Comparison of ENCODE assay signal across 18 mouse cellular contexts in the genomic region with DNA sequence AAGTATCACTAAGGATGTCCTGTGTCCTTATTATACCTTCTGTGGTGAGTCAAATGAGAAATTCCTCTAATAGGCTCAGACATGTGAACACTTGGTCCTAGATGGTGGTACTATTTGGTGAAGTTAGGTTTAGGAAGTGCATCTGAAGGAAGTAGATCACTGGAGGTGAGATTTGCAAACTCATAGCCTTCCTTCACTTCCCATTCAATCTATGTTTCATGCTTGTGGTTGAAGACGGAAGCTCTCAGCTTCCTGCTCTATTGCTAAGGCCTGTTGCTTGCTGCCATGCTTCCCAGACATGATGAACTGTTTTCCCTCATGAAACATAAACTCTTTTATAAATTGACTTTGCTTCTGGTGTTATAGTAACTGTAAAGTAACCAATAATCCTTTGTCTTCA.
"Had no signal": no experiment of that assay in that cellular context is flagged by ENCODE, and none has a peak within 500 bp of the region (broad histone marks: within the 10 kb centered on the region; RNA-seq: fewer than 3 reads in every experiment).

No protein-coding gene starts in this region.

- H3K4me3 ChIP-seq: kidney, embryonic 15.5 days; left cerebral cortex, adult 2 months; liver, embryonic 13.5 days had no signal

- H3K4me2 ChIP-seq: kidney, embryonic 15.5 days; liver, embryonic 13.5 days; midbrain, embryonic 11.5 days had no signal

- DNase-seq: kidney, adult 8-10 months; kidney, postnatal 10 days; kidney, postnatal 36 days; layer of hippocampus, postnatal 36 days; liver, embryonic 13.5 days; lung, adult 2 months; lung, postnatal 14 days; lung, postnatal 4 days; midbrain, embryonic 14.5 days; right cerebral cortex, adult 18-20 months; right cerebral cortex, postnatal 14 days; right cerebral cortex, postnatal 4 days; thymus, adult 2 months; thymus, postnatal 14 days had no signal

- H3K27ac ChIP-seq: kidney, embryonic 15.5 days; left cerebral cortex, adult 2 months; liver, embryonic 13.5 days; stomach, postnatal 0 days had no signal

- H3K9me3 ChIP-seq: kidney, embryonic 15.5 days; liver, embryonic 13.5 days had no signal

- H3K27me3 ChIP-seq: kidney, embryonic 15.5 days; liver, embryonic 13.5 days had no signal

- H3K9ac ChIP-seq: kidney, embryonic 15.5 days; liver, embryonic 13.5 days had no signal

- H3K4me1 ChIP-seq: kidney, embryonic 15.5 days; liver, embryonic 13.5 days had no signal

- H3K36me3 ChIP-seq: kidney, embryonic 15.5 days; liver, embryonic 13.5 days had no signal
